Mouse (Mus musculus) CH12.LX (cell line): Measurements from ENCODE around the gene Napb. TPM values are rescaled to one million over a fixed set of nuclear protein-coding genes. Genes with fewer than 3 reads are reported as not detected.

Experiments
- DNase-seq: peaks from one replicate; pipeline ENCODE4 v3.0.0-alpha.2; 2013; ENCODE audit errors: extremely low read depth
- H3K27ac ChIP-seq: 2 replicates; pipeline ENCODE4 v1.5.1; 2012; ENCODE audit warnings: low read depth, mild to moderate bottlenecking, control low read depth, moderate library complexity; ENCODE audit not compliant: insufficient read depth
- H3K27me3 ChIP-seq: replicated peaks from 2 replicates; pipeline ENCODE3; 2012; ENCODE audit warnings: inconsistent platforms
- H3K36me3 ChIP-seq, 2 experiments: replicated peaks in 1 of 2; 2 replicates each; pipeline versions ENCODE3 to v1.6.1; 2012; ENCODE audit warnings: inconsistent platforms in 1 of 2, low read length in 1 of 2, mild to moderate bottlenecking in 1 of 2, mixed read lengths in 1 of 2, moderate library complexity in 1 of 2; ENCODE audit not compliant: control insufficient read depth in 1 of 2, insufficient read depth in 1 of 2
- H3K4me1 ChIP-seq, 2 experiments: 2 replicates each; pipeline ENCODE4 v1.6.1; 2012; ENCODE audit warnings: inconsistent platforms in 1 of 2, moderate library complexity in 1 of 2; ENCODE audit not compliant: insufficient read depth in 2 of 2, control insufficient read depth in 1 of 2
- H3K4me2 ChIP-seq: 2 replicates; pipeline ENCODE4 v1.6.1; 2012; ENCODE audit warnings: low read depth, mild to moderate bottlenecking, control low read depth; ENCODE audit not compliant: poor library complexity, insufficient read depth, severe bottlenecking
- H3K4me3 ChIP-seq, 3 experiments: fragments of 150-350 bp in 1 of 3; sonication (generic) in 1 of 3; replicated peaks in 1 of 3; 2 replicates each; pipeline versions ENCODE3 to v1.5.1; 2011 to 2012; ENCODE audit warnings: low read depth in 2 of 3, low read length in 2 of 3, mild to moderate bottlenecking in 2 of 3, moderate library complexity in 2 of 3, control low read depth in 1 of 3, improper control_type of control experiment in 1 of 3, inconsistent platforms in 1 of 3, mixed read lengths in 1 of 3; ENCODE audit not compliant: poor library complexity in 1 of 3
- H3K79me2 ChIP-seq: replicated peaks from 2 replicates; pipeline ENCODE4 v1.6.1; 2012; ENCODE audit warnings: mild to moderate bottlenecking, moderate library complexity; ENCODE audit not compliant: control insufficient read depth, poor library complexity, insufficient read depth, severe bottlenecking; ENCODE audit errors: extremely low read depth
- H3K9ac ChIP-seq: 2 replicates; pipeline ENCODE4 v1.6.1; 2012; ENCODE audit warnings: low read depth, mild to moderate bottlenecking, control low read depth, moderate library complexity; ENCODE audit not compliant: insufficient read depth
- H3K9me3 ChIP-seq: replicated peaks from 2 replicates; pipeline ENCODE3; 2012; ENCODE audit warnings: low read length, inconsistent platforms, mixed read lengths
- CHD1 ChIP-seq: IDR thresholded peaks from 2 replicates; pipeline ENCODE4 v1.6.1; 2012; ENCODE audit warnings: low read depth, low read length, improper control_type of control experiment, inconsistent platforms
- CHD2 ChIP-seq: IDR thresholded peaks from 2 replicates; pipeline ENCODE4 v1.6.1; 2011; ENCODE audit warnings: low read length, improper control_type of control experiment
- CTCF ChIP-seq, 2 experiments: IDR thresholded peaks in 1 of 2; conservative IDR thresholded peaks in 1 of 2; 2 replicates each; pipeline ENCODE4 v1.5.1; 2011 to 2012; ENCODE audit warnings: low read depth in 2 of 2, low read length in 2 of 2, improper control_type of control experiment in 1 of 2, inconsistent platforms in 1 of 2, mild to moderate bottlenecking in 1 of 2, moderate library complexity in 1 of 2
- ELF1 ChIP-seq: IDR thresholded peaks from 2 replicates; pipeline ENCODE4 v1.6.1; 2014; ENCODE audit warnings: low read depth, mild to moderate bottlenecking, inconsistent platforms, low read length, improper control_type of control experiment
- EP300 ChIP-seq: IDR thresholded peaks from 2 replicates; pipeline ENCODE4 v1.6.1; 2011; ENCODE audit warnings: low read length, improper control_type of control experiment
- IRF4 ChIP-seq: IDR thresholded peaks from 2 replicates; pipeline ENCODE4 v1.6.1; 2014; ENCODE audit warnings: low read depth, mild to moderate bottlenecking, inconsistent platforms, low read length, improper control_type of control experiment
- MAFK ChIP-seq: IDR thresholded peaks from 2 replicates; pipeline ENCODE4 v1.6.1; 2011; ENCODE audit warnings: low read length, improper control_type of control experiment; ENCODE audit not compliant: insufficient replicate concordance
- MYC ChIP-seq: IDR thresholded peaks from 2 replicates; pipeline ENCODE4 v1.6.1; 2011; ENCODE audit warnings: low read depth, mild to moderate bottlenecking, improper control_type of control experiment, low read length
- NELFE ChIP-seq: IDR thresholded peaks from 2 replicates; pipeline ENCODE4 v1.6.1; 2011; ENCODE audit warnings: low read depth, low read length, improper control_type of control experiment
- POLR2A ChIP-seq: IDR thresholded peaks from 2 replicates; pipeline ENCODE4 v1.6.1; 2011; ENCODE audit warnings: low read depth, mild to moderate bottlenecking, improper control_type of control experiment, low read length
- POLR2AphosphoS2 ChIP-seq: IDR thresholded peaks from 2 replicates; pipeline ENCODE4 v1.6.1; 2011; ENCODE audit warnings: low read depth, low read length, improper control_type of control experiment
- RAD21 ChIP-seq: IDR thresholded peaks from 2 replicates; pipeline ENCODE4 v1.6.1; 2011; ENCODE audit warnings: low read depth, mild to moderate bottlenecking, low read length, improper control_type of control experiment, moderate library complexity
- RCOR1 ChIP-seq: conservative IDR thresholded peaks from 2 replicates; pipeline ENCODE4 v1.6.1; 2012; ENCODE audit warnings: low read depth, mild to moderate bottlenecking, inconsistent platforms, low read length, improper control_type of control experiment
- SMC3 ChIP-seq: IDR thresholded peaks from 2 replicates; pipeline ENCODE4 v1.6.1; 2011; ENCODE audit warnings: low read depth, low read length, improper control_type of control experiment
- TBP ChIP-seq: conservative IDR thresholded peaks from 2 replicates; pipeline ENCODE4 v1.6.1; 2011; ENCODE audit warnings: low read depth, low read length, improper control_type of control experiment
- USF2 ChIP-seq: conservative IDR thresholded peaks from 2 replicates; pipeline ENCODE4 v1.6.1; 2011; ENCODE audit warnings: low read depth, low read length, improper control_type of control experiment
- ZC3H11A ChIP-seq: IDR thresholded peaks from 2 replicates; pipeline ENCODE4 v1.6.1; 2012; ENCODE audit warnings: low read depth, mild to moderate bottlenecking, inconsistent platforms, low read length, improper control_type of control experiment
- ZKSCAN1 ChIP-seq: IDR thresholded peaks from 2 replicates; pipeline ENCODE4 v1.6.1; 2012; ENCODE audit warnings: low read depth, inconsistent platforms, low read length, improper control_type of control experiment, borderline replicate concordance
- ZNF384 ChIP-seq: IDR thresholded peaks from 2 replicates; pipeline ENCODE4 v1.6.1; 2012; ENCODE audit warnings: low read depth, low read length, improper control_type of control experiment, inconsistent platforms
- dilution Hi-C: fragments of 300-500 bp; cut with MboI; formaldehyde crosslinking; loops from 2 replicates; pipeline ENCODE4 v1.14.3; 2020; ENCODE audit warnings: low sequenced_read_pairs; ENCODE audit not compliant: extremely low pct_unique_long_range_greater_than_20kb, extremely low pct_ligation_motif_present
- in situ Hi-C: fragments of 300-500 bp; cut with MboI; formaldehyde crosslinking; loops from 3 replicates; pipeline ENCODE4 v1.14.3; 2019; ENCODE audit warnings: low sequenced_read_pairs, low pct_ligation_motif_present, low pct_unique_long_range_greater_than_20kb, mixed read lengths
- polyA plus RNA-seq: library from polyadenylated mRNA; unstranded; fragments of >175 nt; gene quantifications from 2 replicates; pipeline ENCODE4 v1.2.1, GENCODE M21; 2012; ENCODE audit warnings: low read depth; ENCODE audit not compliant: insufficient read length
- total RNA-seq, 2 experiments: library from RNA; depleted of rRNA; stranded (reverse); fragments of 300-350 nt in 1 of 2; fragments of >200 nt in 1 of 2; gene quantifications; 2 replicates each; pipeline ENCODE4 v1.2.3; 2012 to 2014

Gene Napb
- total and polyA plus RNA-seq, 3 experiments, result 0.98 to 2.6 (median 1.6) TPM

DNA sequence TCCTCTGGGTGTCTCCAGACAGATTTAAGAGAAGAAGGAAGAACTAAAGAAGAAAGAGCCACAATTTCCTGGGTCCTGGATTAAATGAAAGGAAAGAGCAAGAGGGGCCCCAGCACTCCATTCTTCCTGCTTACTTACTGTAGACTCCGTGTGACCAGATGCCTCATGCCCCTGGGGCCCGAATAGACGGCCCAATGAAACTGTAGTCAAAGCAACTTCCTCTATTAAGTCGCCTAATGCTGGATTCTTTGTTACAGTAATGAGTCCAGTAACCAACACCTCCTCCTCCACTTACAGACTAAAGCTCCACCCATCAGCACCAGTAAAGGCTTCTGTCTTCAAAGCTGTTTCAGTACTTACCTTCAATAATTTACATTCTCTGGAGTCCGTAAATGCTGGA, 33.7 kb downstream of the Napb start (continued):
- no peak for TF ChIP-seq MAFK
- no peak for TF ChIP-seq USF2

DNA sequence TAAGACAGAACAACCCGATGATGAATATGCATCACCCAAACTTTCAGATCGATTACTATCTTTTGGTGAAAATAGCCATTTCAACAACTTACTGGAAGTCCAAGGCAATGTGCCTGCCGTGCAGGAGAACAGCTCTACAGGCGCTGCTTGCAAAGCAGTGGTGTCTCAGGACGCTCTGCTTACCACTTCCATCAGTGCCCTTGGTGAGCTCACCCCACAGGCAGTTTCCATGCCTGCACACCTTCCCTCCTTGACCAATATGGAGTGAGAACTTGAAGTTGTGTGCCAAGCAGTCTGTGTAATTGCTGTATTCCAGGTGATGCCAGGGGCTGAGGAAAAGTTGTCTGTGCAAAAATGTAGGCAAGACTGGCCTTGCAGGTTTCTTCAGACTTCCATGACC, 41.5 kb downstream of the Napb start:
- no peak overlapping the region for H3K27ac ChIP-seq
- dilution Hi-C loops, result no loop called here
- H3K36me3 ChIP-seq, result peaks cover 29 to 68% of the 10 kb centered on the region in 2 experiments
- in situ Hi-C loops, result no loop called here
- peaks cover 0 to 6% of the 10 kb centered on the region in 2 experiments; a peak in 2 of 4 replicates for H3K4me1 ChIP-seq
- no peaks in the 10 kb centered on the region for H3K27me3 ChIP-seq
- TF ChIP-seq ZNF384, result no peak
- TF ChIP-seq, all 38 proteins: peak for 0
- H3K4me3 ChIP-seq, result no peak overlapping the region
- H3K4me2 ChIP-seq, result no peak overlapping the region
- H3K9me3 ChIP-seq, result no peaks in the 10 kb centered on the region
- no peak for DNase-seq
- no peaks in the 10 kb centered on the region for H3K79me2 ChIP-seq
- H3K9ac ChIP-seq, result no peak overlapping the region

DNA sequence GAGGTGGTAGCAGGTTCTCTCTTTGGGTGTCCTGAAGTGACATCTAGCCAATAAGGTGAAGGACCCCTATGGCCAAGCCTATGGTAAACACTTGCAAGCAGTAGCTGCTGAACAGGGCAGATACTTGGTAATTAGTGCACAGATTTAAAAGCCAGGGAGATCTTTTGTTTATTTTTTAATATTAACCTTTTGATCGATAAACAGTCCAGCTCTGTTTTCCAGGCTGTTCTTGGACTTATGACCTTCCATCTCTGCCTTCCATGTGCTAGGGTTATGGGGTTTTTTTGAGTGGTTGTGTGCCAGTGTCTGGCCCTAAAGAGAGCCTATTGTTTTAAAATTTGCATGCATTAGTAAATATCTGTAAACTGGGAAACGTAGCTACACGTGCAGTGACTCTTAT, 42.0 kb downstream of the Napb start:
- DNase-seq, result no peak
- Histone ChIP-seq H3K27me3 (no peaks in the 10 kb centered on the region), H3K4me1 (peaks cover 0 to 6% of the 10 kb centered on the region in 2 experiments; a peak in 2 of 4 replicates), H3K27ac (no peak overlapping the region), H3K79me2 (no peaks in the 10 kb centered on the region), H3K4me2 (no peak overlapping the region), H3K36me3 (peaks cover 29 to 72% of the 10 kb centered on the region in 2 experiments), H3K9ac (no peak overlapping the region), H3K4me3 (no peak overlapping the region), H3K9me3 (no peaks in the 10 kb centered on the region)
- dilution Hi-C loops (no loop called here), in situ Hi-C loops (no loop called here)
- TF ChIP-seq MYC (no peak), CHD2 (no peak)

GRCm38 (mm10) chr2:148689444-148690140, 42.7 kb downstream of the Napb start:
- in situ Hi-C loops (no loop called here), dilution Hi-C loops (no loop called here)
- Histone ChIP-seq H3K36me3 (peaks cover 35 to 75% of the 10 kb centered on the region in 2 experiments), H3K4me3 (no peak overlapping the region), H3K9ac (no peak overlapping the region), H3K4me1 (peaks cover 3 to 6% of the 10 kb centered on the region in 2 experiments; a peak in 3 of 4 replicates), H3K79me2 (no peaks in the 10 kb centered on the region), H3K27me3 (no peaks in the 10 kb centered on the region), H3K4me2 (no peak overlapping the region), H3K27ac (no peak overlapping the region), H3K9me3 (no peaks in the 10 kb centered on the region)
- no peak for DNase-seq
- TF ChIP-seq EP300 (no peak), ELF1 (no peak), ZC3H11A (no peak), IRF4 (no peak), CTCF (conservative IDR thresholded peaks at IDR 0.05 in 1 of 2, IDR thresholded peaks at IDR 0.05 in 1 of 2; ENCODE audit: low read depth in 2 of 2, low read length in 2 of 2) (no peak), POLR2A (no peak), SMC3 (no peak), USF2 (no peak), RCOR1 (no peak), POLR2AphosphoS2 (no peak), CHD1 (no peak), TBP (no peak), RAD21 (no peak), NELFE (no peak), ZKSCAN1 (no peak), MYC (no peak)
